Mouse (Mus musculus) layer of hippocampus, postnatal 25 days (tissue): ENCODE results near the gene Vcan. TPM values are rescaled to one million over a fixed set of nuclear protein-coding genes. Genes with fewer than 3 reads are reported as not detected.
"Not testable (repeated sequence)": the region's sequence is repeated elsewhere in the genome, so short reads cannot be mapped to it uniquely, and the experiment has no call there.

Experiments used
- DNase-seq, 2 experiments: peaks; one replicate each; pipeline ENCODE4 v3.0.0; 2022; ENCODE audit warnings: mixed read lengths in 2 of 2, low spot score in 1 of 2; ENCODE audit errors: extremely low spot score in 1 of 2
- total RNA-seq, 2 experiments: library from RNA; stranded (reverse); gene quantifications; 2 replicates each; pipeline ENCODE4 v1.2.3; 2021

Gene Vcan
- 10 to 100 TPM; 17.5 to 17.7 TPM for total RNA-seq

DNA sequence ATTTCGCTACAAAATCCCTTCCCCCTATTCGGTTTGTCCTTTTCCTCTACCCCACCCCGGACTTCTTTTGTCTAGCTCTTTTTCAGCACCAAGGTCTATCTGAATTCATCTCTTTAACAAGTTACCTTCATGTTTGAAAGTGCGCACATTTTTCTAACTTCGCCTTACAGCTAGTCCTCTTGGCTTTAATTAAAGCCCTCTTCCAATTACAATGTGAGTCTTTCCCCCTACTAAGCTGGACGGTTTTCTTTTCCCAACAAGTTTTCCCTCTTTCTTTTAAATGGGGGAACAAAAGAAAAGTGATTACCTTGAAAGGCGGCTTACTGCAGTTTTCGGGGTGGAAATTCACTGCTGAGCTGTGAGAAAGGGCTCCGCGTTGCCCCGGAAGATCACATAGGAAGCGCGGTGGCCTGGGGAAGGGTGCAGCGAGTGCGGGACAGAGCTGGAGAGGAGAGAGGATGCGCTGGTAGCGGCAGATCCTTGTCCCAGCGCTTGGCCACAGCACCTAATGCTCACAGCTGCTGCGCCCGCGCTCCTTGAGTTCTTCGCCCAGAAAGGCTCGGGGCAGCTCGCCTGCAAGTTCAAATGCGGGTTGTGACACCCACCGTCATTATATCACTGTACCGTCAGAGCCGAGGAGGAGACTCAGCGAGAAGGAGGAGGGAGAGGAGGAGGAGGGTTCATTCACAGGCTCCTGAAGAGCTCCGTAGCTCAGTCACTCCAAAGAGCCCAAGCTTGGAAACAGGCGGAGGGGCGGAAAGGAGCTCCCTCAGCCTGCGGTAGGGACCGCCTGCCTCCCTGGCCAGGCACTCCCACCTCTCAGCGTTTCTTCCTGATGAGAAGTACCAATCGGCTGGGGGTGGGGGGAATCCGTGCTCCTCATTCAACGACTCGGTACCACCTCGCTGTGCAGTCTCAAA, at the start of gene Vcan:
TSS of gene Vcan (minus strand) at position 744 of the 920 bp plus-strand sequence.
- peak; percentile 14 to 17 for DNase-seq

DNA sequence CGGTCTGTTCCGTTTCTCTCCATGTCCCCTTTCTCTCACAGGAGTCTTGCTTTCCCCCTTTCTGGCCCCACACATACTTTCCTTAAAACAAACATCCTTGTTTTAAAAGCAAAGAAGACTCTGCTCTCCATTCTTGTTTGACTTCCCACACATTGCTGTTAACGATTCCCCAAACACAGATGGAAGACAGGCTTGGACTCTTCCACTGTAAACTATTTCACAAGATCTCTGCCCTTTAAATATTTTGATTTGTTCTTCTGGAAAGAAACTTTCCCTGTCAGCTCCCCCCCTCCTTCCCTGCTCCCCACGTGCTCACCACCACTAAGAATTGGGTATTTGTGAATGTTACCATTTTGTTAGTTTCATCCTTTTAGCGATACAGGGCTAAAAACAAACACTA, 49.2 kb upstream of the Vcan start:
- DNase-seq: no peak

DNA sequence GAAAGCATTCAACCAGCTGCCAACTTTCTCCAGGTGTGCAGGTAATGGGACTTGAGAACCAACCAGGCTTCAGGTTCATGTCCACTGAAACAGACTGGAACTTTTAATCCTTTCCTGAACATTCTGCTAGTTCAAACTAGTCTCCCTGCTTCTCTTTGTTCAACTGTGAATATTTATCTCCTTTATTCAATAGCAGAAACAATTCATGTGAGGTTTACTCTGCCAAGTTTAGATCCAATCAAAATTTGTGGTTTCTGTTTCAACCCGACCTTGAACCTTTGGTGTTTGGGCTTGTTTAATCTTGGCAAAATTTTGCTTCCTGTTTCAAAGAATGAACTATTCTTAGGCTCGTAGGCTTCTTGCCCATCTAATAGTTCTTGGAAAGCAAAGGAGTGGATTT, 40.6 kb upstream of the Vcan start:
- DNase-seq: no peak

DNA sequence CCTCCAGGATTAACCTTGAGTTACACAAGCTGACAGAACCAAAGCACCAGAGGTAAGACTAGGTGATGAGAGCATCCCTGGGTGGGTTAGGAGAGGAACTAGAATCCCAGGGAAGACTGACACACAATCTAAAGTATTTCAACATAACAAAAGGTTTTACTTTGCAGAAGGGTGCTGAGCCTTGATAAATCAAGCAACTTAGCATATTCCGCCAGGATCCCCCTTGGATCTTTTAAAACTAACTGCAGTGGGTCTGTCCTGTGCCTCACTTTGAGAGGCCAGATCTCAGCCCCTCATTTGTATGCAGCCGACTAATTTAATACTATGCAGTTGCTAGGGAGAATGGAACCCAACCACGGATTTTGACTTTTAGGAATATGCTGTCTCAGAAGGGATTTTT, 38.0 kb upstream of the Vcan start:
- DNase-seq: no peak

DNA sequence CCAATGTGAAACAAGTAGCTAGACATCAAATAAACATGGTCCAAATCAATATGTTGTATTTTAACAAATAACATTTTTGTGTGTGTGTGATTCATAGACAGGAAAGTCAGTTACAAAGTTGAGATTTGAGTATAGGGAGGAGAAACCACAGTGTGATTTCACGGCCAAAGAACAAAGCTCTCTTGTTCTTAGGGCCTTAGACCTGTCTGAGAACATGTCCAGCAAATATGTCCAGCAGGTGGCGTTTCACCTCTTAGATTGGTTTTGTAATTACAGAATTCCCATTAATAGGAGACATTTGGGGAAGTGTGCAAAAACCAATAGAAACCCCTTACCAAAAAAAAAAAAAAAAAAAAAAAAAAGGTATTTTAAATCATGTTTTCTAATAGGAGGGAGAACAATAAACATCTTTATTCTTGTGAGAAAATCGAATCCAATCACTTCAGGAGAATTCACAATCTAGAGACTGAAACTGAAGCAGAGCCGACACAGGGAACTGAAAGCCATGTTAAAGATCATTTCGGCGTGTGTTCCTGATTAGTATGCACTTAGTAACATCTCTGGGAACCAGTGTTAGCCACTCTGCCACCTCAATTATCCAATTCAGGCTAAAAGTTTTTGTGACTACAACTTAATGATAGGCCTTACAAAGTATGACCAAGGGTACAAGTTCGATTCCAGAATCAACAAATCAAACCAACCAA, 37.1 kb upstream of the Vcan start:
- peak; percentile 16 to 82 for DNase-seq

DNA sequence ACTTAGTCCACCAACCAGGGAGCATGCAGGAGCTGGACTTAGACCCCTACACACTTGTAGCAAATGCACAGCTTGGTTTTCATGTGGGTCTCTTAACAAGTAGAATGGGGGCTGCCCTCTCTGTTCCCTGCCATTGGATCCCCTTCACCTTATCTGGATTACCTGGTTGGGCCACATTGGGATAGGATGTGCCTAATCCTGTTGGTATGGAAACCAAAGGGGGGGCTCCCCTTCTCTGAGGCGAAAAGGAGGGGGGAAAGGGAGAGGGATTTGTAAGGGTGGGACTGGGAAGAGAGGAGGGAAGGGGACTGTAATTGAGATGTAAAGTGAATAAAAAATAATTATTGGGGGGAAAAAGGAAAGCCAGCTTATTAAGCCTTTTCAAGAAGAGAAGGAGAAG, 35.5 kb upstream of the Vcan start:
- DNase-seq: no peak

DNA sequence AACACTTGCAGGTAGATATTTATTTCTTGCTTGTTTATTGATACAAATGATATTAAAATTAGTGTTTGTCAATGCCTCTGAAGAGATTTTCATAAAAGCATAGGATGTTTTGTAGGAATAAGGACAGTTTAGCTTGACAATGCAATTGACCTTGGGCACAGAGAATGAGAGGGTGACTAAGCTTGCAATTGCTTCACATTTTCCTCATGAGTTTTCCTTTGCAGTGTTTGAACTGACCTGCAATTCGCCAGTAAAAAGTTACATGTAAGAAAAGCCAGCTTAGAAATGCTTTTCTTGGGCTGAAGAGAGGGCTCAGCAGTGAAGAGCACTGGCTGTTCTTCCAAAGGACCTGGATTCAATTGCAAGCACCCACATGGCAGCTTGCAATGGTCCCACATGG, 34.8 kb upstream of the Vcan start:
- no peak for DNase-seq

DNA sequence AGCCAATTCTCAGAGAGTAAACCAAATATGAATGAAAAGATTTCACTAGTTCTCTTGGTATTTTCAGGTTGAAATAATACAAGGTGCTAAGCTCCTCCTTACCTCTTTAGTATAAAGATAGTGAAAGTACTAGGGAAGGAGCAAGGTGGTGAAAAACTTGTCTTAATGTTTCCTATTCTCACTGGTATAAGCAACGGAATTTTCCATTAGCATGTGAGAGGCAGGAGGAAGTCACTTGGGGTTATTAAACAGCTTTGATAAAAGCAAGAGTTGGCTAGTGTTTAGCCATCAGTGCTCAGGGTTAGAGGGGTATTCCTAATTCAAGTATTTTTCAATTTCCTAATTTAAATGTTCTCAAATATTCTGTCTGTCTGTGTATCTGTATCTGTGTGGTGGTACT, 24.2 kb upstream of the Vcan start:
- DNase-seq: no peak

DNA sequence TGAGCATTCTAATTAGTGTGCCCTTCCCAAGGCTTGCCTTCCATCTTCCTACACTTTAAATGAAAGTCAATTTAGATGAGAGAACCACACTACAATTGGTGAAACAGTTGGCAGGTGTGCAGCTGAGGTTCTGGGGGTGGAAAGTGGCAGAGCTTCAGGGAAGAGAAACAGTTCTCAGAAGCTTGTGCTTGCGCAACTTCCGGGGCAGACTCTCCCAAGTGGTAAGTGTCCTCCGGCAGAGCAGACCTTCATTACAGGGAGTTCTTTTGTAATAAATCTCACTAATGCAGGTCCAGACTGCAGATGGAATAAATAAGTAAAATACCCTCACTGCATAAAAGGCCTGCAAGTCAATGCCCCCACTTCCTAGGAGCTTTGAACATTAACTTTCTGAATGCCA, 23.7 kb upstream of the Vcan start:
- DNase-seq: no peak

DNA sequence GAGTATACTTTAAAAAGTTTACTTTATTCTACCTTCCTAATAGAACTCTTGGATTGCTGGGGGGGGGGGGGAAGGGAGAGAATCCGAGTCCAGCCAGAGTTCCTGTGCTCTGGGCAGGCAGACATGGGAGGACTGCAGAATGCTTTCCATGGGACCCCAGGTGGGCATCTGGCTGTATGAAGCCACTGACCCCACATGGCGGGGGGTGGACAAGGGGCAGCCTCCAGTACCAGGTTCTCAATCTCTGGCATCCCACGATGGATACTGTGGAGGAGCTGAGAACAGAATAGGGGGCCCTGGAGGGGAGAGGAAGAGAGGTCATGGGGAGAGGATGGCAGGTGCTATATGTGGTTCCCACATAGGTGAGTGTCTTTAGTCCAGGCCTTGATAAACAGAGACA, 20.0 kb upstream of the Vcan start:
- no peak for DNase-seq

DNA sequence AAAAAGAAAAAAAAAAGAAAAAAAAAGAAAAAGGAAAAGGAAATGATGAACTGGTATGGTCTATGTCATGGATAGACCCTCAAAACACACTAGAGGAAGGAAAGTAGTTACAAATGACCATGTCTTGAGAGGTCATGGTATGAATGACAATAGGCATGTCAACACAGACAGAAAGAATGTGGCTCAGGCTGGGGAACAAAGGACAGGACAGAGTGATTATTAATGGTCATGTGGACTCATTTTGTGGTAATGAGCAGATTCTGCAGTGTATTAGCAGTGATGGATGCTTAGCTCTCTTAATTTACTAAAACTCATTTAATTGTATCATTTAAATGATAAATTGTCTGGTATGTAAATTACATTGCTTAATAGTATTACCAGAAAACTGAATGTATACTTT, 14.0 kb upstream of the Vcan start:
- DNase-seq: no peak

DNA sequence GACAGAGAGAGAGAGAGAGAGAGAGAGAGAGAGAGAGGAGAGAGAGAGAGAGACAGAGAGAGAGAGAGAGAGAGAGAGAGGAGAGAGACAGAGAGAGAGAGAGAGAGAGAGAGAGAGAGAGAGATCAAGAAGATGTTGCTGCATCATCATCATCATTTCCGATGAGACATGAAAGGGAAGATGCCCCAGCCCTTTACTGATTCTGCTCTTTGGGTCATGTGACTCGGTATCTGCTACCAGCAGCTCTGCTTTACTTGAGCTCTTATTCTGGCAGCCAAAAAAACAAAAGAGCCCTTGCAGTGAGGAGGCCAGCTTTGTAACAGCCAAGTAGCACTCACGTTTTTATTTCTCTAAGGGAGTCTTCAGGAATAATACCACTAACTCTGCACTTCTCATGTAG, 8.3 kb upstream of the Vcan start:
- DNase-seq: not testable (repeated sequence)

DNA sequence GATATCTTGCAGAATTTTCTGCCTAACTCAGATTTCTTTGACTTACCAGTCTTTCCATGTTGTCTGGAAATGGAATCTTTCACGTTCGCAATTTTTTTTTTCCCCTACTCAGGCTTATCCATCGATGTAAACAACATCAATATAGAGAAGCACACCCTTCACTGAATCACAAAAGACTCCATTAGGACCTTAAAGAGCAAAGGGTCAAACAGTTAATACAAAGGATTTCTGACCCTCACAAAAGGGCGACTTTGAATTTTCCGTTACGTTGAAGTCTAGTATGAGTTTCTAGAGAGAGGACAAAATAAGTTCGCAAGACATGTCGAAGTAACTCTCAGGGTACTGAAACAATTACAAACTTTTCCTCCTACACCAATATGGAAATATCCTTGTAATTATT, 892 bp upstream of the Vcan start:
- DNase-seq: no peak

DNA sequence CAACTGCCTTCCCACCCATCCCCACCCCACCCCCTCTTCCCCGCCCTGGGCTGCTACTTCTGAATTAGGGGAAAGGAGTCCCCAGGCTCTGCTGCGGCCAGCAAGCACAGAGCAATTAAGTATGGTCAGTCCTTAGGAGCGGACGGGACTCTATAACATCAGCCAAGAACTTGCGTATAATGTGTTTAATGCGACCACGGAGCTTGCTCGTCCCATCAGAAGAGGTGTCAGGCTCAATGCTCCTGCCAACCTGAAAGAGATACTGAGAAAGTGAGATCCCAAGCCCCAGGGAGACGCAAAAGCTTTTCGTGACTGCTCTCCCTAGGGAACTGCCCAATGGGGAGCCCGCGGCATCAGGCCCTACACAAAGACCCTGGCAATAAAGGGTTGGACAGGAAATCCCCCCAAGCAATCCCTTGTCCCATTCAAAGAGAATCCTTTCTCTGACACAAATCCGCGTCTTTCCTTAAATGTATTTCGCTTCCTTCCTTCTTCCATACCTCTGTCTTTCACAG, 434 bp upstream of the Vcan start:
- DNase-seq: no peak

DNA sequence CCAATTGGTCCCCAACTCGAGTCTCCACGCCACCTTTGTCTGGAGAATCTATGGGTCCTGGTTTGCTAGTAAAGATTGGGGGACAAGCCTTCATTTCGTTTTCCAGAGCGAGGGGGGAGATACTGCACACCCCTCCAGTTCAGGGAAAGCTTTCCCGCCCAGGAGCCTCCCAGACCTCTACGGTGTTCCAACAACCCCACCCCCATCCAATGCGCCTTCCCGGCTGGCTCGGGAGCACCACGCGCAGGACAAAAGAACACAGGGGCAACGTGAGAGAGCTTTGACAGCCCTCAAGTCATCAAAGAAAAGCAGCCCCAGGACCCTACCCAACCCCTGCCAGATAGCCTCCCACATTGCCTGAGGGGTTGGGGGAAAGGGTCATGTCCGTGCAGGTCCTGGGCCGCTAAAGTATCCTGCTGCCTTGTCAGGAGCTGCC, 1.2 kb downstream of the Vcan start:
- DNase-seq: peak in 1 of 2 experiments; percentile 6

DNA sequence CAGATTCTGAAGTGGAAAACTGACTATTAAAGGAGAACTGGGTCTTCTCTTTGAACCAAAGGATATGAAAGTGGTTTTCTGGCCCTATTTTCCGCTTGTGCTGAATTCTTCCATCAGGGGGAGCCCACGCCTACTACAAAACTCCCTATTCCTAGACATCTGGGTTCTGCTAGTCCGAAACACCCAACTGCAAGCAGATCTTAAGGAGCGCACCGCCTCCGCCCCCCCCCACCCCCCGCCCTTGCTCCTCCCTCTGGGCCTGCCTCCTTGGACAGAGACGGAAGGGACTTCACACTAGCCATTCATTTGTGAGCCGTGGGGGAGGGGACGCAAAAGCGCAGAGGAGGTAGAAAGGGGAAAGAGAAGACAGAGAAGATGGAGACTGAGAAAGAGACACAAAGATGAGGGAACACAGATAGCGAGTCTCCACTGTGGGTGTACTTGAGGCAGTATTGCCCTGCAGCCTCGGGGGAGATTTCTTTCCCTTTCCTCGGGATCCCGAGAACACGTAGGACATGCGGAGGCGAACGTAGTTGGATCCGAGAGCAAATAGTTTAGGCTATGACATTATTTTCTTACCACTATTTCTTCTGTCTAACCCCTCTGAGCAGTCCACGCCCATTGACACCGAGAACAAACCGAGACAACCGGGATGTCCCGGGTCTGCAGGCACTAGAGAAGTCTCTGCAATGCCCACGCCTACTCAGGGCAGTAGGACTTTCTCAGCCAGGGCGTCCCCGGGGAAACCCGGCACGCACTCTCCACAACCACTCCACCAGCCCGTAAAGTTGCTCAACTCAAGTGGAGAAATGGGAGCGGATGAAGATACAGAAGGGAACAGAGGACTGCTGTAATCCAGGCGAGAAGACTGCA, 1.8 kb downstream of the Vcan start:
- DNase-seq: peak; percentile 38 to 52

DNA sequence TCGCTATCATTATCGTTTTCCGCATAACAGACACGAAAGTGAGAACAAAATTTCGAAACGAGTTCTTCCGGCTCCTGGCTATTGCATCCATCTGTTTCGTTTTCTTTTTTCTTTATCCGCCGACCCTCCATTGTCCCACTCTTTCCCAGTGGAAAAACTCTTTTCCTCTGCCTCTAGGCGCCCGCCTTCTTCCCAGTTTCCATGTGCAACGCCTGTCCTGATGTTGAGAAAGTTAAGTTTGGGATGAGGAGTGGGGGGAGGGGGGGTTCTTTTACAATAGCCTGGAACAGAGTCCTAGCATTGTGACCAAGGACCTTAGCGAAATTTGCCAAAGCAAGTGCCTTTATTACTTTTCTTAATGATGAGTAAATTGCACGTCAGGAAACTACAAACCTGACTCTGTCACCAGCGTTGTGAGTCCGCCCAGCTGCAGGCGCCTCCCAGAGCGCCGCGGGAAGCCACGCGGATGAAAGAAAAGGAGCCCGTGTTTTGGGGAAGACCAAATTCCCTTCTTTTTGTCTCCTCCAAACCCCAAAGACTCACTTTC, 2.5 kb downstream of the Vcan start:
- no peak for DNase-seq

DNA sequence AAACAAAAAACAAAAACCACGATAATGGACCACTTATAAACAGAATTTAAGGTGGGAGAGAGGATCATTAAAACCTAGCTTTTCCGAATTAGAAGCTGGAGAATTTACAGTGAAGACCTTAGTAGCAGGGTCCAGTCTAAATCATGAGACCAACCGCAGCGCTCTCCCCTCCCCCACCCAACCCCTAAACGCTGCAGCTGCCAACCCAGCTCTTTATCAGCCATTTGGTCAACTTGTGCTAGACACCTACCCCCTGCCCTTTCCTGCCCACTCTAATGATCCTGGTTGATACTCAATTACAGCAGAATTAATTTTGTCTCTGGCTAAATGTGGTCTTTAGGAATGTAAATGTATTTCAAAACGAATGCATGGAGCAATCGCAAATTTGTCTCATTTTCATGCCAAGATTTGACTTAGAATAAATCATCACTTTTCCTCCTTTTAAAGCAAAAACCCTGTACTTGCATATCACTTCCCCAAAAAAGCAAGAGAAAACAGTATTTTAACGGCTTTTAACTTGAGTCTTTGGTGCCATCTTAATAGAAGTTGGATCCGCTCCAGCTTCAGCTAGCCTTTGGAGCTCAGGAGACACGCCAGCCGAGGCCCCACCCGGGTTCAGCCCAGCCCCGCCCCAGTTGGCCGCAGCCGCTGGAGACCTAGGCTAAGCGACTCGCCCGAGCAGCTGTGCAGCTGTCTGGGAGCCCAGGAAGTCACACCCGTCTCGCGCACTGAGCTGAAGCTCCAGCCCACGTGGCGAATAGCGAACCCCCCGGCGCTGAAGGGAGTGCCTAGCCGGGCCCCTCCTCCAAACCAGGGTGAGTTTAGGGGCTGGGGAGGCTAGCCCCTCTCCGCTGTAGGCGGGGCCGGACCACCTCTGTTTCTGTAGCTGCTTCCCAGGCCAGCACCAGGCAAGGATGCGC, 3.3 kb downstream of the Vcan start:
- DNase-seq: peak; percentile 40 to 54

DNA sequence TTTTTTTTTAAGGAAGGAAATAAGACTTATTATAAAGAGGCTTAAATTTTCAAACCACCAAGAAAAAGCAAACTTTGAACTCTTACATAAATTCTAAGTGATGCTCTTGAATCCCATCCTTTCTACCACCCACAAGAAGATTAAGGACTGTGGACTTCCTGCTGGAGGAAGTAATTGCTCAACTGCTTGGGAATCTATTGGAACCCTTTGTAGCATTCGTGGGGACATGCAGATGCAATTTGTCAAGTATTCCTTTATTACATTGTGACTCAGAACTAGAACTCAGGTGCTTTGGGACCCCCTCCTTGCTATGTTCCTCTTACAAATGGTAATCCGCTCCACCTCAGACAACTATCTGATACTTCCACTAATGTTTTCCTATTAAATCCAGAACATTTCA, 4.0 kb downstream of the Vcan start:
- DNase-seq: no peak
